Mouse (Mus musculus): Measurements from ENCODE around the gene Gm14180.

GRCm38 (mm10) chr11:99724061-99724460, 10.0 kb downstream of the Gm14180 start:
- TF ChIP-seq CTCF (IDR thresholded peaks at IDR 0.05; ENCODE audit: insufficient read depth, low read depth, low read length): no peak
- TF ChIP-seq POLR2A (IDR thresholded peaks at IDR 0.05; ENCODE audit: insufficient read depth, low read depth, low read length): no peak
